Mouse (Mus musculus) spleen, adult 2 months (tissue): ENCODE measurements around the gene Itm2b. TPM values are rescaled to one million over a fixed set of nuclear protein-coding genes. Genes with fewer than 3 reads are reported as not detected.

Source experiments
- DNase-seq, 2 experiments: peaks; one replicate each; pipeline versions ENCODE4 v3.0.0 to v3.0.0-alpha.2; 2012 to 2021; ENCODE audit warnings: low spot score in 2 of 2, low read depth in 1 of 2
- H3K27ac ChIP-seq: fragments of 200-500 bp; 2 replicates; pipeline ENCODE4 v1.5.1; 2012; ENCODE audit warnings: low read length, inconsistent platforms; ENCODE audit not compliant: insufficient read depth
- H3K27me3 ChIP-seq: fragments of 200-500 bp; 2 replicates; pipeline ENCODE4 v1.6.1; 2012; ENCODE audit warnings: mild to moderate bottlenecking, moderate library complexity, low read length, inconsistent platforms; ENCODE audit not compliant: control insufficient read depth, insufficient read depth
- H3K36me3 ChIP-seq: fragments of 200-500 bp; 2 replicates; pipeline ENCODE4 v1.6.1; 2012; ENCODE audit warnings: mild to moderate bottlenecking, low read length, inconsistent platforms; ENCODE audit not compliant: control insufficient read depth, insufficient read depth
- H3K4me1 ChIP-seq: fragments of 200-500 bp; 2 replicates; pipeline ENCODE4 v1.6.1; 2011; ENCODE audit warnings: inconsistent platforms; ENCODE audit not compliant: control insufficient read depth, insufficient read depth, insufficient read length
- H3K4me3 ChIP-seq: fragments of 200-500 bp; 2 replicates; pipeline ENCODE4 v1.5.1; 2011; ENCODE audit warnings: mild to moderate bottlenecking, inconsistent platforms; ENCODE audit not compliant: insufficient read depth, insufficient read length; ENCODE audit errors: extremely low read depth
- CTCF ChIP-seq: fragments of 200-500 bp; IDR thresholded peaks from 2 replicates; pipeline ENCODE4 v1.5.1; 2011; ENCODE audit warnings: mild to moderate bottlenecking, inconsistent platforms; ENCODE audit not compliant: insufficient read depth, insufficient read length, insufficient replicate concordance; ENCODE audit errors: extremely low read depth
- POLR2A ChIP-seq: fragments of 200-500 bp; IDR thresholded peaks from 2 replicates; pipeline ENCODE4 v1.6.1; 2011; ENCODE audit warnings: low read depth, low read length, inconsistent platforms
- WGBS: fragments of 180-500 bp; shearing (Covaris S2); methylation state at CpG from one replicate; pipeline ENCODE4 v1.1.7; 2018; 5-methylcytosine and 5-hydroxymethylcytosine counted together
- polyA plus RNA-seq: library from polyadenylated mRNA; depleted of rRNA; stranded (reverse); fragments of >200 nt; gene quantifications from 2 replicates; pipeline ENCODE4 v1.2.3, GENCODE M21; 2012

Gene Itm2b
- polyA plus RNA-seq, 1 experiment, result 567 TPM

GRCm38 (mm10) chr14:73398367-73398996 lies 13.4 kb upstream of the Itm2b start:
- peaks cover 15% of the 10 kb centered on the region; the same call in 1 of the 2 replicates for H3K4me1 ChIP-seq
- H3K27ac ChIP-seq, result no peak overlapping the region
- no peak for TF ChIP-seq CTCF
- TF ChIP-seq POLR2A, result no peak
- WGBS, result 21% methylated on average over 8 of the region's 8 CpGs
- no peak for DNase-seq
- H3K4me3 ChIP-seq, result no peak overlapping the region
- H3K27me3 ChIP-seq, result no peaks in the 10 kb centered on the region
- H3K36me3 ChIP-seq, result no peaks in the 10 kb centered on the region

DNA sequence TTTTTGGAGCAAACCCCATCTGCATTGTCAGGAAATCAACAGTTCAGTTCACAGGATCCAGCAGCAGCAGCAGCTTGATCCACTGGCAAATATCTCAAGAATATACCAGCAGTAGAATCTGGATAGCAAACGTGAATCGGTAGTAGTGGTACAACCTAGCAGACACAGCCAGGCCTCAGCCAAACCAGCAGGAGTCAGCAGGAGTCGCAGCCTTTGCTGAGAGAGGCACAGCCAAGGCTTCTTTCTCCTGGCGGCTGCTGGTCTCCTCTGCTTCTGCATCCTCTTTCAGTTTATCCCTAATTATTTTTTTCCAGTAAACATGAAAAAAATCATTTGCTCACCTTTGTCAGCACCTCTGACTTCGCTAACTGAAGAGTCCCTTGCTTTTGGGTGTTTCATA lies 10.7 kb upstream of the Itm2b start:
- DNase-seq, result no peak
- H3K36me3 ChIP-seq, result no peaks in the 10 kb centered on the region
- no peaks in the 10 kb centered on the region for H3K27me3 ChIP-seq
- WGBS, result 90% methylated on average over 5 of the region's 5 CpGs
- H3K27ac ChIP-seq, result no peak overlapping the region
- TF ChIP-seq CTCF (no peak), POLR2A (no peak)
- H3K4me3 ChIP-seq, result no peak overlapping the region
- peaks cover 3% of the 10 kb centered on the region; the same call in 1 of the 2 replicates for H3K4me1 ChIP-seq

DNA sequence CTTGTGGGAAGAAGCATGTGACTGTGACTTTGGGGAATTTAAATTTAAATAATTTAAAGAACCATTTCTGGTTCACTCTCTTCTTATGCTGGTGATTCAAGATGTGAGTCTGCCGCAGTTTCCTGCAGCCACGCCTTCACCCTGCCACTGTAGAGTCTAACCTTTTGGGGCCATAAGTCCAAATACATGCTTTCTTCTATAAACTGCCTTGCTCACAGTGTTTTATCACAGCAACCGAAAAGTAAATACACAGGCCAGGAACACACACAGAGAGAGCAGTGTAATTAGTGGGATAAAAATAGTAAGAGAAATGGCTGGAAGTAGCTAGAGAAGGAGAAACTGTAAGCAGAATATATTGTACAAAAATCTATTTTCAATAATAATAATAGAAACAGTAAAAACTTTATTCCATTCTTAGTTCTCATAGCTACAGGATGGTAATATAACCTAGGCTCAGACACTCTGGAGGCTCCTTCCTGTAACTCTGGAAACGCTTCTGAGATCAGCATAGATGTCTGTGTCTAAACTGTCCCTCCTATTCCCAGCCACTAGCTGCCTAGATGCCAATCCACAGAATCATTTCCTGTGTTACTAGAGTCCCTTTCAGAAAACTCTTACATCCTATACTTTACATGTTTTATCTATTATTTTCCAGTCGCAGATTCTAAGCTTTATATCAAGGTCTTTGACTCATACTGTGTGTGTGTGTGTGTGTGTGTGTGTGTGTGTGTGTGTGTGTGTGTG lies 9.3 kb upstream of the Itm2b start:
- Histone ChIP-seq H3K4me3 (no peak overlapping the region), H3K27ac (no peak overlapping the region), H3K4me1 (no peaks in the 10 kb centered on the region; the same call in 1 of the 2 replicates), H3K36me3 (no peaks in the 10 kb centered on the region), H3K27me3 (no peaks in the 10 kb centered on the region)
- TF ChIP-seq CTCF, result no peak
- TF ChIP-seq POLR2A, result no peak
- 83% methylated on average over 5 of the region's 5 CpGs for WGBS
- DNase-seq, result no peak

GRCm38 (mm10) chr14:73391457-73391856 lies 6.4 kb upstream of the Itm2b start:
- DNase-seq, result peak in 1 of 2 experiments; percentile 26
- no peaks in the 10 kb centered on the region for H3K27me3 ChIP-seq
- peaks cover 7% of the 10 kb centered on the region for H3K4me1 ChIP-seq
- no peaks in the 10 kb centered on the region for H3K36me3 ChIP-seq
- no peak overlapping the region for H3K27ac ChIP-seq
- no peak for TF ChIP-seq POLR2A
- no peak for TF ChIP-seq CTCF
- 83% methylated on average over 1 of the region's 1 CpGs for WGBS
- no peak overlapping the region for H3K4me3 ChIP-seq

DNA sequence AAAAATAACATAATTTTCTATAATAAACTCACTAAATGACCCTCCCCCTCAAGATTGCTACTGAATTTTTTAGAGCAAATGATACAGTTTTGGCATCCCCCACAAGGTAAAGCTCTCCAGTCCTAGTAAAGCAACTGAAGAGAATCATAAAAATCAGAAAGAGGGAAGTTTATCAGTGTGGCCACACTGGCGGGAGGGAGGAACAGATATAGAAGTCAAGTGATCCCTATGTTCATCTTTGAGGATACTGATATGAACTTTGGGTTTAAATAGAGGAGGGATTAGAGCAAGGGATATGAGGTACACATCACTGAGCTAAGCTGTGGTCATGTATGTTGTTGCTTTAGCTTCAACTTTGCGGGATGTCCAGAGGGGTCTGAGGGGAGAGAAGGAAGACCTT lies 5.1 kb upstream of the Itm2b start:
- peaks cover 11% of the 10 kb centered on the region for H3K4me1 ChIP-seq
- no peaks in the 10 kb centered on the region for H3K36me3 ChIP-seq
- WGBS, result 81% methylated on average over 2 of the region's 2 CpGs
- H3K27me3 ChIP-seq, result no peaks in the 10 kb centered on the region
- TF ChIP-seq CTCF (no peak), POLR2A (no peak)
- H3K27ac ChIP-seq, result no peak overlapping the region
- no peak for DNase-seq
- no peak overlapping the region for H3K4me3 ChIP-seq

DNA sequence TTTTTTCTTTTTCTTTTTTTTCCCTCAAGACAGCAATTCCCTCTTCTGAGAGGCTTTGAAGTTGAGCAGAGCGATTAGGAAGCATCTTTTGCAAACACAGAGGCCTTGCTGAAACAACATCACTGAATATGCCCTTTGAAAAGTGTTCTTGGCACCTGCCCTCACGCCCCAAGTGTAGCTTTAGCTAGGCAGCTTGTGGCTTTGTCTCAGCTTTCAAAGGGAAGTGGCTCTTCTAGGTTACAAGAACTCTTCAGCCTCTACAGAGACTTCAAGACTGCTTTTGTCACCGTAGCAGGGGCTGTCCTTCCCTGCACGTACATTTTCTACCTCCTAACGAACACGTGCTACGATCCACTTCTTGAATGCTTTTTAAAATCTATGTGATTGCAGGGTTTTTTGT lies 4.0 kb upstream of the Itm2b start:
- no peak for TF ChIP-seq CTCF
- no peak for TF ChIP-seq POLR2A
- Histone ChIP-seq H3K4me3 (no peak overlapping the region), H3K27me3 (no peaks in the 10 kb centered on the region), H3K27ac (peak overlapping the region; percentile 79), H3K4me1 (peaks cover 11% of the 10 kb centered on the region), H3K36me3 (no peaks in the 10 kb centered on the region)
- WGBS, result 29% methylated on average over 7 of the region's 7 CpGs
- DNase-seq, result peak in 1 of 2 experiments; percentile 43

GRCm38 (mm10) chr14:73388546-73388945 lies 3.5 kb upstream of the Itm2b start:
- peaks cover 11% of the 10 kb centered on the region for H3K4me1 ChIP-seq
- TF ChIP-seq POLR2A (no peak), CTCF (no peak)
- WGBS, result 48% methylated on average over 7 of the region's 7 CpGs
- no peak overlapping the region for H3K4me3 ChIP-seq
- DNase-seq, result no peak
- H3K36me3 ChIP-seq, result no peaks in the 10 kb centered on the region
- H3K27me3 ChIP-seq, result no peaks in the 10 kb centered on the region
- H3K27ac ChIP-seq, result peak overlapping the region; percentile 79
